Mouse (Mus musculus): ENCODE measurements around the gene Gm20821. TPM values are rescaled to one million over a fixed set of nuclear protein-coding genes. Genes with fewer than 3 reads are reported as not detected.
"Not testable (repeated sequence)": the region's sequence is repeated elsewhere in the genome, so short reads cannot be mapped to it uniquely, and the experiment has no call there.

The Gm20821 gene
- polyA plus RNA-seq (2011; ENCODE audit: insufficient read depth, insufficient read length, low replicate concordance, missing spikeins), result not detected in 2 replicates

GRCm38 (mm10) chrY:9781504-9781903 is at the start of gene Gm20821:
Gm20821 (plus strand) TSS chrY:9781804.
- not testable (repeated sequence) for H3K4me3 ChIP-seq (replicated peaks; ENCODE audit: control insufficient read depth, low read depth, low read length); H3K27ac ChIP-seq (ENCODE audit: control insufficient read depth, insufficient read depth, low read depth, low read length, poor library complexity); H3K4me1 ChIP-seq (ENCODE audit: control insufficient read depth, insufficient read depth, low read length)
- 19% methylated on average over 2 of the region's 2 CpGs for WGBS

All from bone marrow, adult 2 months (tissue).